Mouse (Mus musculus) left cerebral cortex, postnatal 14 days (tissue): ENCODE data around the gene Bahcc1. TPM values are rescaled to one million over a fixed set of nuclear protein-coding genes. Genes with fewer than 3 reads are reported as not detected.

Experiments used
- DNase-seq, 2 experiments: peaks; one replicate each; pipeline ENCODE4 v3.0.0; 2021 to 2022; ENCODE audit warnings: low spot score in 2 of 2, mixed read lengths in 1 of 2
- intact Hi-C: fragments of 180-260 bp; cut with DNase I; formaldehyde crosslinking; loops from one replicate; pipeline ENCODE4 v1.15.1; 2025
- long read RNA-seq, 2 experiments: library from polyadenylated mRNA; stranded (forward); transcript quantifications; one replicate each; pipeline ENCODE4 v2.0.0; 2021
- total RNA-seq, 2 experiments: library from RNA; stranded (reverse); gene quantifications; 2 replicates each; pipeline ENCODE4 v1.2.3; 2021

Gene Bahcc1
- total RNA-seq = 10 to 100 TPM; 16.4 to 17.6 TPM
- long read RNA-seq, experiment 1, partial matches to known transcripts = 0 of 6 reads
- long read RNA-seq, experiment 1, other reads (novel, unspliced or antisense) = 6 of 6 reads
- long read RNA-seq, experiment 2, partial matches to known transcripts = 2 of 3 reads
- long read RNA-seq, experiment 2, other reads (novel, unspliced or antisense) = 1 of 3 reads

GRCm38 (mm10) chr11:120232230-120233097 lies at the start of gene Bahcc1:
Bahcc1 (plus strand) TSS chr11:120232947.
- intact Hi-C loops = no loop called here
- peak; percentile 100 for DNase-seq

DNA sequence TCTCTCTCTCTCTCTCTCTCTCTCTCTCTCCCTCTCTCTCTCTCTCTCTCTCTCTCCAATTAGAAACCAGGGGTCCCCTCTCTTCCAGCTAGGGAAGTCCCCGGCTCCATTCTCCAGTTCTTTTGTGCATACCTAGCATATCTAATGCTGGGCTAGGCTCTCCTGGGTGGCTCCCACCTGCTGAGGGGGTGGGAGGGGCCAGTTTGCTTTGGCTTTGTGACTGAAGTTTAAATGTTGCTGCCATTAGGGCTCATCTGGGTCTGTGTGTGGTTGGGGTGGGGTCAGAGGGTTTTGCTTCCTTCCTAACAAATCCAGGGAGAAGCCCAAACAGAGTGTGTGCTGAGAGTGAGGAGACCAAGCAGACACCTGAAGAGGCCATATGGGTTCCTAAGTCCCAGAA lies 49.6 kb upstream of the Bahcc1 start:
- intact Hi-C loops = no loop called here
- DNase-seq = no peak

DNA sequence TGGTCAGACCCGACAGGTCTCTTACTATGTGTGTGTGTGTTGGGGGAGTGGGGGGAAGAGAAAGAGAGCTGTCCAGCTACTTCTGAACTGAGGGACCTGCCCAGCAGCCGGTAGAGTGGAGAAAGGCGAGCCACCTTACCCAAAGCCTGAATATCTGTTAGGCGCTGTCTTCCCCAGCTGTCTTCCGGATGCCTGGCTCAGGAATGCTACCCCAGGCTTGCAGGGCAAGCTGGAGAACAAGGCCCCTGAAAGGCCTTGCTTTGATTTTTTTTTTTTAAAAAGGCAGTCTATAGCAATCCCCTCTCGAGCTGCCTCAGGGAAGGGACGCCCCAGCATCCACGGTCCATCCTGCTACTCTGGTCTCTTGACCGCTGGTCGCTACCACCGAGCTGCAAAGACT lies 49.0 kb upstream of the Bahcc1 start:
- intact Hi-C loops = no loop called here
- no peak for DNase-seq

DNA sequence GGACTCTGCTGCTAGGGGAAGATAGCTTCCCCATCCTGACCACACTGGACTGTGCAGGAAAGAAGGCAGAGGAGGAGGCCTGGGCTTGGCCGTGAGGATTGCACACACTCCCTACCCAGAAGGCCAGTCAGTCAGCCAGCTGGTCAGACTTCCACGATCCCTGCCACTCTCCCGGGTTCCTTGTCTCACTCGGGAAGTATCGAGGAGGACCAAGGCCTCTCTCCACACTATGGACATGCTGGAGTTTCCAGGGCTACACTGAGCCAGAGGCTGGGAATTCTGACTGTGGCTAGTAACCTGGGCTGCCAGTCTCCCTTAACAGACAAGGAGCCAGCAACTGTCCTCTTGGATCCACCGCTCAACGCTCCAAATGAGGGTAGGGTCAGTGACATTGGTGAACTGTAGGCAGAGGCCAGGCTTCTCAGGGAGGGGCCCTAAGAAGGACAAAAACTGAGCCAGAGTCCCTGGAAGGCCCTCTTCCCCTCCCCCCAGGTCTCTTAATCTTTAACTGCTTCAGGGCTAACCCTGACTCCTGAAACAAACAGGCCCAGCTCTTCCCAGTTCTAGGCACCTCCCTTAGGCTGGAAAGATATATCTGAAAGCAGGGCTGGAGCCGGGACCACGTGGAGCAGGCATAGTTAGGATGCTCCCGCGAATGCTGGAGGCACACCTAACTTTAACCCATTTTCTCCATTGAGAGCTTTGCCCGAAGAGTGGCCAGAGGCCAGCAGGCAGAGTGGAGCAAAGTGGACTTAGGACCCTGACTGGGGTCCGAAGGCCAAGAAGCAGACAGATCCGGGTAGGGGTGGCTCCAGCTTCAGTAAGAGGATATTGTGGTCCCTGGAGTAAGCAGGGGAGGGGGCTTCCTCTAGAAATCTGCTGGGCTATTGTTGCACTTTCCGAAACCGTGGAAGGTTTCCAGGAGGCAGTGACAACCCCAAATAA lies 48.1 kb upstream of the Bahcc1 start:
- intact Hi-C loops = no loop called here
- DNase-seq = no peak

- DNase-seq = no peak
- intact Hi-C loops = no loop called here
Measured at GRCm38 (mm10) chr11:120185316-120186141, 47.2 kb upstream of the Bahcc1 start.

GRCm38 (mm10) chr11:120186145-120186740 lies 46.5 kb upstream of the Bahcc1 start:
- intact Hi-C loops = no loop called here

GRCm38 (mm10) chr11:120186821-120187235 lies 45.9 kb upstream of the Bahcc1 start:
- peak in 1 of 2 experiments; percentile 20 for DNase-seq
- intact Hi-C loops = loop anchor here (1.0 kb wide), 1 partner anchor 43 kb away; no protein-coding TSS in a partner anchor

More at GRCm38 (mm10) chr11:120186145-120186740, 46.5 kb upstream of the Bahcc1 start:
- no peak for DNase-seq

DNA sequence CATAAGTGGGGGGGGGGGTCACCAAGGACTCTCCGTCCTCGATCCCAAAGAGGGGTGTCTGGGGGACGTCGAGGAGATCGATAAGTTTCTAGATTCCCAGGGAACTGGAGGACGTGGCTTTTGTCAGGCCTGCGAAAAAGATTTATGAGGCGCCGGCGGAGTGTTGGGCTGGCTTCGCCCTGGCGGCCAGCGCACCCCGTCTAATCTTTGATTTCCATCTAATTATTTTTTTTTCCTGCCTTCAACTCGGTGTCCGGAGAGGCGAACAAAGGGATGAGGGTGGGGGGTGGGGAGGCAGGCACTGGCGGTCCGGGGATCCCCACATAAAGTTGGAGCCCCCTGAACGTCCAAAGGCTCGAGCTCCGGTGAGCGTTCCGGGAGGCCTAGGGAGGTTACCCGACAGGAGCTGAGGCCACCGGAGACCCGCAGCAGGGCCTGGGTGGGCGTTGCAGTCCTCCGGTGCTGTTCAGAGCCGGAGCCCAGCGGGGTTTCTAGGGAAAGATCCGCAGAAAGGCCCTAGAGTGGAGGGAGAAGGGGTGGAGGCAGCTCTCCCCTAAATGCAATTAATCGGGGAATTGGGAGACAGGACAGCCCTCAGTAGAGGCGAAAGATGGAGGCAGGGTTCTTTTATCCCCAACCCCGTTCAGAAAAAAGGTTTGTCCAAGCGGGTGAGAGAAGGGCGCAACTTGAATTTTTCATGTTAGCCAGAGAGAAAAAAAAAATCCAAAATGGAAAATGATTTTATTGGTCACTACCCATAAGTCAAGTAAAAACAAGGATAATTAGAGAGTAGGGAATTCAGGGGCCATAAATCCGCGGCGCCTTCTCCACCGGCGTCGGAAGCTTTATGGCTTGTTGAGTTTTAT lies 45.3 kb upstream of the Bahcc1 start:
- intact Hi-C loops = loop anchor here (1.0 to 2.0 kb wide), 2 partner anchors 43 to 119 kb away; no protein-coding TSS in a partner anchor
- no peak for DNase-seq

DNA sequence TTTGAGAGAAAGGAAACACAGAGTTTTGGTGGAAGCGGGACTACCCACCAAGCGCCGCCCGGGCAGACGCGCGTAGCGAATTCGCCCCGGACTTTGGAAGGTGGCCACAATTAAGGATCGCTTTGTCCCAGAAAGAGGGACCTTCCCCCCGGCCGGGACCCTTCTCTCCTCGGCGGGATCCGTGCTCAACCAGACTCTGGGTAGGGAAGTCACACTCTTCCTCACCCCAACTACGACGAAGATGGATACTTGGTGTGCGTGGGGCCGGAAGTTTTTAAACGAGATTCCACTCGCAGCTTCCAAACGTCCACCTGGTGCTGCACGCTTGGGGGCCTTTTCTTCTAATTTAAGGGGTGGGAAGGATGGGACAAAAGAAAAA lies 44.7 kb upstream of the Bahcc1 start:
- DNase-seq = peak in 1 of 2 experiments; percentile 40
- intact Hi-C loops = loop anchor here (2.0 kb wide), 1 partner anchor 119 kb away; no protein-coding TSS in a partner anchor

DNA sequence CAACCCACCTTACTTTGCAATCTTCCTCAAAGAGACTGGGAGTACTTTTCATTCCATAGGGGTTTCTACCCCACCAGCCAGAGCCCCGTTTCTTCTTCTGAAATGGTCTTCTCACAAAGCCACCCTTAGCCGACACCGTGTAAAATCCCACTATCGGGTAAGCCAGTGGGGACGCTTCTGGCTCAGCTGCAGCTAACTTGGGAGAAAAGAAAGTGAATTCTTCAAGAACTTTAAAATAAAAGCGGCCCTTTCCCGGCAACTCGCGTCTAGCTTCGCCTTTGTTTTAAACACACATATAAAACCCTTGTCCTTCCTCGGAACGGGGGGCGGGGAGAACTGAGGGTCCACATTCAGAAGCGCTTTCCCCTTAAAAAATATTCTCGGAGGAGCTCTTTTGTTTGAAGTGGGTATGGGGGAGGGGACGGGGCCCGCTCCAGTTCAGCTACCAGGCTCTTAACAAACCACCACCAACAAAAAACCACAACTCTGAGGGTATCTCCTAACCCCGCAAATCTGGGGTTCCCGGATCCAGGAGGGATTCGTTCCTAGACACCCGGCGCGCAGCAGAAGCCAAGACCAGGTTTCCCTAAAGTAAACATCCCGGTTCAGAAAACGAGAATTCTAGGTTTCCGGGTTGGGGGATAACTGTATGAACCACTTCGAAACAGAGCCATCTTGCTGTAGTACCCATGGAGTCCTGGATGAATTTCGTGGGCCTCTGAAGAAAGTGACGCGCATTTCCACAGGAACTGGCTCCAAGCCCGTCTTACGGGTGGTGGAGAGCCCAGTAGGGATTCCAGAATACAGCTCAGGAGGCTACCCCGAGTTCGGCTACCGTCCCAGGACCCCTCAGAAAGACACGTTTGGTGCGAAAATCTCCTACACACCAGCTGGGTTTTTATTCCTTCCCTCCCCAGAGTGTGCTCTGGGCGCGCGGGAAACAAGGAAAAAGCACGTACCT lies 44.0 kb upstream of the Bahcc1 start:
- intact Hi-C loops = loop anchor here (2.0 kb wide), 1 partner anchor 118 kb away; no protein-coding TSS in a partner anchor
- peak; percentile 51 to 71 for DNase-seq

DNA sequence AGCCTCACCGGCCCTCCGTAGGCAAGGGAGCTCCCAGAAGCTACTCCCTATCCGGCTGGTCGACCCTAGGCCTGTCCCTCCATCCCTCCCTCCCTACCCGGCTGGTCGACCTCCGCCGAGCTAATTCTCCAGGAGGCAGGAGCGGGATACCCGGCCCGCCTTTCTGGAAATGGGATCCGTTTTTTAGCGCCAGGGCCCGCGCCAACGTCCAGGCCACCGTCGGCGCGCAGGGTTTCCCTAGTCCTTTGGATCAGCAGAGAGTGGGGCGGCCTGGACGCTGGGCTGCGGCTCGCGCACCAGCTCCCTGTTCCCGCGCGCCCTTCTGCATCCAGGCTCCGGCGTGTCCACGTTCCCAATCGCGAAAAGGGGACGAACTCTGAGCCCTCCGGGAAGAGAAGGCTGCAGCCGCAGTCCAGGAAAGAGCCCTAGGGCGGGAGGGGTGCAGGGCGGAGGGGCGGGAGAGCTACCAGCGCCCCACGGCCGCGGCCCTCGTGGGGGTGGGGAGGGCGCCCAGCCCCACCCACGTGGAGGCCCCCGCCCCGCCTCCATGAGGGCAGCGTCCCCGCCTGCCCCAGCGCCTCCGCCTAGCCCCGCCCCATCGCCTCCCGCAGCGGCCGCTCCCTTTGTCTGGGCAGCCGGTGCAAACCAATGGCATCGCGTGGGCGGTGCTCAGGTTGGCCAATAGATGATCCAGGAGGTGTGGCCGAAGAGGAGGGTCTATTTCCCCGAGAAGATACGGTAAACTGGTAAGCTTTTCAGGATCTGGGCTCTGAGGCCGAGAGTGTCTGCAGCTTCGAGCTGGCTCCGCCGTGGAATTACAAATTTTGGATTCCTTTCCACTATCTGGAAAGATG lies 43.1 kb upstream of the Bahcc1 start:
- peak; percentile 99 for DNase-seq
- intact Hi-C loops = loop anchor here (2.0 kb wide), 1 partner anchor 117 kb away; no protein-coding TSS in a partner anchor

GRCm38 (mm10) chr11:120190526-120191412 lies 42.0 kb upstream of the Bahcc1 start:
- DNase-seq = no peak
- intact Hi-C loops = no loop called here

- no peak for DNase-seq
- intact Hi-C loops = no loop called here
Measured at GRCm38 (mm10) chr11:120198831-120199230, 33.9 kb upstream of the Bahcc1 start.

- intact Hi-C loops = no loop called here
- no peak for DNase-seq
Measured at GRCm38 (mm10) chr11:120199766-120200165, 33.0 kb upstream of the Bahcc1 start.
